Mouse (Mus musculus) liver, embryonic 15.5 days (tissue): ENCODE measurements around the gene Josd1. TPM values are rescaled to one million over a fixed set of nuclear protein-coding genes. Genes with fewer than 3 reads are reported as not detected.

ENCODE experiments used
- ATAC-seq: fragments of 200-750 bp; cut with Nextera tagmentation; 2 replicates; pipeline ENCODE4 v1.8.0; 2017; ENCODE audit warnings: moderate number of reproducible peaks, mild to moderate bottlenecking, moderate library complexity; ENCODE audit not compliant: insufficient read depth
- H3K27ac ChIP-seq: fragments of 300-500 bp; sonication (generic); replicated peaks from 2 replicates; pipeline ENCODE4 v1.5.1; 2015; ENCODE audit warnings: mild to moderate bottlenecking, inconsistent platforms
- H3K27me3 ChIP-seq: fragments of 300-500 bp; sonication (generic); 2 replicates; pipeline ENCODE4 v1.6.1; 2015; ENCODE audit warnings: mild to moderate bottlenecking, inconsistent platforms
- H3K36me3 ChIP-seq: fragments of 300-500 bp; sonication (generic); replicated peaks from 2 replicates; pipeline ENCODE4 v1.6.1; 2015; ENCODE audit warnings: moderate library complexity, mild to moderate bottlenecking, inconsistent platforms
- H3K4me1 ChIP-seq: fragments of 300-500 bp; sonication (generic); replicated peaks from 2 replicates; pipeline ENCODE4 v1.6.1; 2015; ENCODE audit warnings: inconsistent platforms
- H3K4me2 ChIP-seq: fragments of 300-500 bp; sonication (generic); 2 replicates; pipeline ENCODE4 v1.6.1; 2015; ENCODE audit warnings: moderate library complexity, mild to moderate bottlenecking, inconsistent platforms
- H3K4me3 ChIP-seq: fragments of 300-500 bp; sonication (generic); replicated peaks from 2 replicates; pipeline ENCODE4 v1.5.1; 2015; ENCODE audit warnings: mild to moderate bottlenecking, inconsistent platforms
- H3K9ac ChIP-seq: fragments of 300-500 bp; sonication (generic); 2 replicates; pipeline ENCODE4 v1.6.1; 2015; ENCODE audit warnings: moderate library complexity, mild to moderate bottlenecking, inconsistent platforms
- H3K9me3 ChIP-seq: fragments of 300-500 bp; sonication (generic); replicated peaks from 2 replicates; pipeline ENCODE4 v1.6.1; 2016; ENCODE audit warnings: inconsistent platforms
- WGBS: fragments of 180-500 bp; shearing (Covaris S2); methylation state at CpG from one replicate; pipeline ENCODE4 v1.1.7; 2015; ENCODE audit warnings: mixed read lengths; ENCODE audit not compliant: insufficient replicate concordance; 5-methylcytosine and 5-hydroxymethylcytosine counted together
- polyA plus RNA-seq: library from polyadenylated mRNA; unstranded; fragments of >200 nt; fragmentation: Nextera tagmentation; extraction: Ambion mirVana; gene quantifications from 2 replicates; pipeline ENCODE4 v1.2.1, GENCODE M21; 2015

Gene Josd1
- polyA plus RNA-seq, 1 experiment from 2014 or later = 20.1 TPM

DNA sequence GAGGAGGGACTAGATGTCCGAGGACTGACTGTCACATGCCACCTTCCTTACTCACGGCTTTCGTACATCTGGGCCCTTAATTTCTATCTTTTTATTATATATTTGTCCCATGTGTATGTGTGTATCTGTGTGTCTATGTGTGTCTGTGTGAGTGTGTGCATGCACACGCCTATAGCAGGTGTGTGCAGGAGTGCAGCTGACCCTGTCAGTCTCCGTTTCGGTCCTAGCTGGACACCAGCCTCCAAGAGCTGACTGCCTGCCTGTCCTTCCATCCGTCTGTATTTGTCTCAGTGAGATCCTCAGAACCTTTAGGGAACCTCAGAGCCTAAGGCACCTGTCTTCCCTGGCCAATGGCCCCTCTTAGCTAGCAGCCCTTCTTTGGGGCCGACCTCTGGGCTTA lies 32.5 kb upstream of the Josd1 start:
- Histone ChIP-seq H3K4me2 (no peak overlapping the region), H3K9me3 (no peaks in the 10 kb centered on the region), H3K9ac (no peak overlapping the region), H3K27ac (no peak overlapping the region), H3K36me3 (peaks cover 86% of the 10 kb centered on the region), H3K4me3 (no peak overlapping the region), H3K4me1 (no peaks in the 10 kb centered on the region), H3K27me3 (no peaks in the 10 kb centered on the region)
- WGBS = 87% methylated on average over 8 of the region's 8 CpGs
- no peak for ATAC-seq

DNA sequence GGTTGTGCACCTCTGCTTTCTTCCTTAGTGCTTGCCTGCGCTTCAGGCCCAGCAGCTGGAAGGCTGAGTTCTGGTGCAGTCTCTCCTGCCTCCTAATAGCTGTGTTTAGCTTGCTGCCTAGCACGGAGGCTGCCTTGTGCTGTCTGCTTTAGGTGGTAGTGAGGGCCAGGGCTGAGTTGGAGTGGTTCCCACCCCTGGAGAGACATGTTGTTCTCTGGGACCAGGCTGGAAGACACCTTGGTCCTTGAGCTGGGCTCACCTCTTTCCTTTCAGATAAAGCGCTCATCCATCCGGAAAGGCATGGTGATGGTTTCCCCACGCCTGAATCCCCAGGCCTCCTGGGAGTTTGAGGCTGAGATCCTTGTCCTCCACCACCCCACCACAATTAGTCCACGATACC lies 29.0 kb upstream of the Josd1 start:
- peaks cover 98% of the 10 kb centered on the region for H3K36me3 ChIP-seq
- WGBS = 88% methylated on average over 6 of the region's 6 CpGs

DNA sequence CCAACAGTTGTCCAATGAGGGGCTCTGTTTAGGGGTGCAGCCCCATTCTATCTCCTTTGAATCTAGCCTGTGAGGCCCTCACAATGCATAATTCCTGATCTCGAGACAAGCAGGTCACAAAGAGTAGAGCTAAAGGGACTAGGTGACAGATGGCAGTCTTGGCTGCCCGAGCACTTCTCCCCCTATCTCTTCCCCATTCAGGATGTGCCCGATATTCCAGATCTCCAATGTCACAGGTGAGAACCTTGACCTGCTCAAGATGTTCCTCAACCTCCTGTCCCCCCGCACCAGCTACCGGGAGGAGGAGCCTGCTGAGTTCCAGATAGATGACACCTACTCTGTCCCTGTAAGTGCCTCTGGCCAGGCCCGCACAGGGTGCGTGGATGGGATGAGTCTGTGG lies 27.9 kb upstream of the Josd1 start:
- Histone ChIP-seq H3K27me3 (no peaks in the 10 kb centered on the region), H3K9ac (no peak overlapping the region), H3K4me2 (no peak overlapping the region), H3K4me1 (0 out of 2 replicates have a peak, but pooled peaks cover 9% of the 10 kb centered on the region), H3K4me3 (no peak overlapping the region), H3K36me3 (peaks cover 100% of the 10 kb centered on the region), H3K27ac (no peak overlapping the region), H3K9me3 (no peaks in the 10 kb centered on the region)
- ATAC-seq = no peak
- WGBS = 80% methylated on average over 7 of the region's 7 CpGs

More for the DNA sequence above, 29.0 kb upstream of the Josd1 start:
- Histone ChIP-seq H3K9ac (no peak overlapping the region), H3K27me3 (no peaks in the 10 kb centered on the region), H3K4me1 (0 out of 2 replicates have a peak, but pooled peaks cover 9% of the 10 kb centered on the region), H3K4me3 (no peak overlapping the region), H3K27ac (no peak overlapping the region), H3K4me2 (no peak overlapping the region), H3K9me3 (no peaks in the 10 kb centered on the region)
- no peak for ATAC-seq

DNA sequence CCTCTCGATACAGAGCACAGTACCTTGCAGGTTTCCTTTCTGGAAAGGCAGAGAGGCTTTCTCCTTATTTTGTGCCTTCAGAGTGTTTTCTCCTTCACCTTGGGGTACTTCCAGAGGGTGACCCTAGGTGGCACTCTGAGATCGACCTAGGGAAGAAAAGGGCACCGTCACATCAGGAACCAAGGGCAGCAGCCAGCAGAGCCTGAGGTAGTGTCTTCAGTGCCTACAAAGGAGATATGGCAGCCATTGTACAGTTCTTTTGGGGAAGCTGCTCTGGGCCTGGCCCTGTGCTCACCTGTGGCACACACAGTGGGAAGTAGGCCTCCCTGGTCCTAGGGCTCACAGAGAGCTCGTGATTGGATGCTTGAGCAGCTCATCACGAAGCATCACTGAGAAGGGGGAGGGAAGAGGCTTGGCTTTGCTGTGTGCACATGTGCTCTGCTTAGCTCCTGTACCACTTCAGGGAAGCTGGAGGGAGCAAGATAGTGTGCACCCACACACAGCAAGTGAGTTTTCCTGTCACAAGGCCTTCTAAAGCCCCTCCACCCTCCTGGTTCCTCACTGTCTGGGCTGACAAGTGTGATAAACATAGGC lies 20.6 kb upstream of the Josd1 start:
- H3K27me3 ChIP-seq = no peaks in the 10 kb centered on the region
- H3K4me2 ChIP-seq = no peak overlapping the region
- ATAC-seq = no peak
- no peak overlapping the region for H3K9ac ChIP-seq
- no peak overlapping the region for H3K4me3 ChIP-seq
- 0 out of 2 replicates have a peak, but pooled peaks cover 2% of the 10 kb centered on the region for H3K4me1 ChIP-seq
- 79% methylated on average over 5 of the region's 5 CpGs for WGBS
- peaks cover 75% of the 10 kb centered on the region for H3K36me3 ChIP-seq
- no peak overlapping the region for H3K27ac ChIP-seq
- H3K9me3 ChIP-seq = no peaks in the 10 kb centered on the region

DNA sequence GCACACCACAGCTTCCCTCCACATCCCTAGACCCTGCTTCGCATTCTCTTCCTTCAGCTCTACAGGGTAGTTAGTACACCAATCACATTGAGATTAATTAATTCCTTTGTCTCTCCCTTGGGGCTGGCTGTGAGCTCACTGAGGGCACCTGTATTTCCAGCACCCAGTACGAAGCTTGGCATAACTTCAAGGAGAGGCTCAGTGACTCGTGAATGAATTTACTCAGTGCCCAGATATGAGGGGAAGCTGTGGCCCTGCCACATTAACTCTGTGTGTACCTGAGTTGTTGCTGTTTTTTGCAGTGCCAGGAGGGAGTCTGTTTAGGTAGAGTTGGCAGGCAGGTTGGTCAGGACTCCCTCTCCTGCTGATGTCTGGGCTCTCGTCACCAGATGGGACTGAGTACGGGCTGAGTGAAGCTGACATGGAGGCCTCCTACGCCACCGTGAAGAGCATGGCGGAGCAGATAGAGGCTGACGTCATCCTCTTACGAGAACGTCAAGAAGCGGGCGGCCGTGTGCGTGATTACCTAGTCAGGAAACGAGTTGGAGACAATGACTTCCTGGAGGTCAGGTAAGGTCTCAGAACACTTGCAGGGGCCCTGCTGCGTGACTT lies 19.0 kb upstream of the Josd1 start:
- Histone ChIP-seq H3K4me1 (no peaks in the 10 kb centered on the region), H3K9ac (no peak overlapping the region), H3K27ac (no peak overlapping the region), H3K27me3 (no peaks in the 10 kb centered on the region), H3K4me2 (no peak overlapping the region), H3K36me3 (peaks cover 59% of the 10 kb centered on the region), H3K9me3 (no peaks in the 10 kb centered on the region), H3K4me3 (no peak overlapping the region)
- WGBS = 78% methylated on average over 17 of the region's 17 CpGs
- no peak for ATAC-seq

DNA sequence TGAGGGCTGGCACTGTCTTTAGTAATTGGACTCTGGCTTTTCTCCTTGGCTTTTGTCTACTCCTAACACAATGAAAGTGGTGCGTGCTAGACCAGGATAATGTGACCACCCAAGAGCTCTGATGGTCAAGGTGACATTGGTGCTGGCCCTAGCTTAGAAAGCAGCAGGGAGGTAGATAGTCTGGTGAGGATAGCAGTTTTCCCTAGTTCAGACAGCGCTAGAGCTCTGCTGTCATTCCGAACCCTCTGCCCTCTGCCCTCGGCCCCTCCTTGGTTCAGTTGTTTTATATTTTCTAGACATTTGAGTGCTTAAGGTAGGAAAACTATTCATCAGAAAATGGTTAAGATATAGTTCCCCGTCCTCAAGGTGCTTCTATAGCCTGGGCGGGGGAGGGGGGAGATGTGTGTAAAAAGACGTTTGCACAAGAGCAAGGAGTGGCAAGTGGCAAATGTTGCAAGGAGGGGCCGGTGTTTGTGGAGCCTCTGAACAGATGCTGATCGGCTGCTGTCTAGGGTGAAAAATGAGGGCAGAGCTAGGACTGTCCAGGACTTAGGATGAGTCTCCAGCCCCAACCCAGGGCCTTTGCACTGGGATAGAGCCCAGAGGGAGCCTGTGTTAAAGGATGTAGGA lies 10.0 kb upstream of the Josd1 start:
- Histone ChIP-seq H3K9ac (no peak overlapping the region), H3K4me3 (no peak overlapping the region), H3K27me3 (no peaks in the 10 kb centered on the region), H3K36me3 (peaks cover 37% of the 10 kb centered on the region), H3K4me2 (0 out of 2 replicates have a peak overlapping the region, but pooled peaks have one; percentile 92), H3K9me3 (no peaks in the 10 kb centered on the region), H3K27ac (peak overlapping the region; percentile 95; the same call in 1 of the 2 replicates), H3K4me1 (peaks cover 54% of the 10 kb centered on the region)
- ATAC-seq = no peak
- WGBS = 66% methylated on average over 9 of the region's 9 CpGs

DNA sequence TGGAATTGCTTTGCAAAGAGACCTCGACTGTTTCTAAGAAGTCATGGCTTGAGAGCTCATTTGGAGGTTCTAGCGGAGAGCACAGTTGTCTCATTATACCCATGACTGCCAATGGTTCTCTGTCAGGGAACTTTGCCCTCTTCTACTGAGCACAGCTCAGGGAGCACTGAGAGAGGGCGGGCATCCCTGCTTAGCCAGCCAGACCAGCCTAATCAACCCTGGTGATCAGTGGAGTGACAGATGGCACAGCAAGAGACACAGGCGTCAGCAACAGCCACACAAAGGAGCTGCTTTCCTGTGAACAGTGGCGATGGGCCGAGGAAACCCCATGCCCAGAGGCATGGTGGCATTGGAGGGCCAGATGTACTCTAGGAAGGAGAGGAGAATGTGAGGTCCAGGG lies 9.3 kb upstream of the Josd1 start:
- whole genome bisulfite sequencing = 55% methylated on average over 6 of the region's 6 CpGs
- no peak overlapping the region for H3K4me3 ChIP-seq

DNA sequence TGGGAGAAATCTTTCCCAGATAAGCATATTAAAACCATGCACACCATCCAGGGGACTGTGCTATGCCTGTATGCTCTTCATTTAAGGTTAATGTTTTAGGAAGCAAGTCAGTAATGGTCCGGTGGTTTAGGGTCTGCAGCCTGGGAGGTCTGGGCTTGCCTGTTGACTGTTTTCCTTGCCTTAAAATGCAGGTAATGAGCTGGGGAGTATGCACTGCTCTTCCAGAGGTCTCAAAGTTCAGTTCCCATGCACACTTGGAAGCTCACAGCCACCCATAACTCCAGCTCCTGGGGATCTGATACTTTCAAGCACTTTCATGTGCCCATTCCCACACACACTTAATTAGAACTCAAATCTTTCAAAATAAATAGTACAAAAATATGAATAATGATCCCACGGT lies 8.8 kb upstream of the Josd1 start:
- 84% methylated on average over 2 of the region's 2 CpGs for WGBS
- Histone ChIP-seq H3K4me3 (no peak overlapping the region), H3K27ac (peak overlapping the region; percentile 95), H3K4me1 (peaks cover 66% of the 10 kb centered on the region), H3K9ac (peak overlapping the region; percentile 3; the same call in 1 of the 2 replicates), H3K27me3 (no peaks in the 10 kb centered on the region), H3K36me3 (peaks cover 37% of the 10 kb centered on the region), H3K4me2 (peak overlapping the region; percentile 92; the same call in 1 of the 2 replicates), H3K9me3 (no peaks in the 10 kb centered on the region)
- ATAC-seq = no peak

More for the DNA sequence above, 9.3 kb upstream of the Josd1 start:
- H3K4me1 ChIP-seq = peaks cover 61% of the 10 kb centered on the region
- H3K36me3 ChIP-seq = peaks cover 37% of the 10 kb centered on the region
- H3K9me3 ChIP-seq = no peaks in the 10 kb centered on the region
- H3K4me2 ChIP-seq = peak overlapping the region; percentile 92
- no peaks in the 10 kb centered on the region for H3K27me3 ChIP-seq
- H3K27ac ChIP-seq = peak overlapping the region; percentile 95
- ATAC-seq = no peak
- no peak overlapping the region for H3K9ac ChIP-seq

DNA sequence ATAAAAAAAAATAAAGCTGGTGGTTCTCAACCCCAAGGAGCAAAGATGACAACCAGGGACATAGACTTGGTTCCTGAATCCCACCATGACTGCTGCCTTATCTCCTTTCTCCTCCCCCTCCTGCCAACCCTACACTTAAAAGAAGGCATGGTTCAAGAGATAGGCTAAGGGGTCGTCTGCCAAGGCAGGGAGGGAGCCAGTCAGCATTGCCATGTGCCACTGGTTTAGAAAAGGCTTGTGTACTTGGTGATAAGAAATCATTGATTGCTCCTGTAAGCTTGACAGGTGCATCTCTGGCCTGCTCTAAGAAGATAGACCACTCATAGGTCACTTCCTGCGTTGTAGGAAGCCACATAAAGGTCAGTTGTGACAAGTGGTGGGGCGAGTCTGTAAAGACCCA lies 7.8 kb upstream of the Josd1 start:
- ATAC-seq = peak; percentile 21
- H3K4me2 ChIP-seq = peak overlapping the region; percentile 92
- peaks cover 69% of the 10 kb centered on the region for H3K4me1 ChIP-seq
- no peaks in the 10 kb centered on the region for H3K27me3 ChIP-seq
- peak overlapping the region; percentile 95 for H3K27ac ChIP-seq
- no peaks in the 10 kb centered on the region for H3K9me3 ChIP-seq
- peak overlapping the region; percentile 96 for H3K4me3 ChIP-seq
- WGBS = 6% methylated on average over 3 of the region's 3 CpGs
- peak overlapping the region; percentile 61; the same call in 1 of the 2 replicates for H3K9ac ChIP-seq
- H3K36me3 ChIP-seq = peaks cover 37% of the 10 kb centered on the region

DNA sequence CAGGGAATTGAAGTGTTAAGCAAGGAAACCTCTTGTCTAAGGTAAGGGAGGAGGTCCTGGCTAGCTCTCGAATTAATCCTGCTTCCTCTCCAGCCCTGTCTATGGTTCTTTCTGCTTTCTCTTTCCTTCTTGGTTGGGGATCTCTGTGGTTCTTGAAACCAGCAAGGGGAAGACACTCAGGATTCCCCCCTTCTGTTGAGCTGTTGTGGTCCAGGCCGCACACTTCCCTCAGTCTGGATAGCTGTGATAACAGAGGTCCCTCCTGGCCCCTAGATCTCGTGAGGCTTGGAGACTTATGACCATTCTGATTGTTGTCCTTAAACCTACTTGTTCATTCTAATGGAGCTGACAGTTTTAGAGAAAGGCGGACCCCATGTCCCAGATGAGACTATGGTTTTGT lies 6.8 kb upstream of the Josd1 start:
- Histone ChIP-seq H3K27me3 (no peaks in the 10 kb centered on the region), H3K27ac (peak overlapping the region; percentile 95), H3K36me3 (peaks cover 35% of the 10 kb centered on the region), H3K9ac (peak overlapping the region; percentile 61), H3K4me2 (peak overlapping the region; percentile 92), H3K4me1 (peaks cover 76% of the 10 kb centered on the region), H3K9me3 (no peaks in the 10 kb centered on the region), H3K4me3 (peak overlapping the region; percentile 96)
- 10% methylated on average over 4 of the region's 4 CpGs for WGBS
- 0 out of 2 replicates have a peak, but pooled peaks have one; percentile 8 for ATAC-seq

DNA sequence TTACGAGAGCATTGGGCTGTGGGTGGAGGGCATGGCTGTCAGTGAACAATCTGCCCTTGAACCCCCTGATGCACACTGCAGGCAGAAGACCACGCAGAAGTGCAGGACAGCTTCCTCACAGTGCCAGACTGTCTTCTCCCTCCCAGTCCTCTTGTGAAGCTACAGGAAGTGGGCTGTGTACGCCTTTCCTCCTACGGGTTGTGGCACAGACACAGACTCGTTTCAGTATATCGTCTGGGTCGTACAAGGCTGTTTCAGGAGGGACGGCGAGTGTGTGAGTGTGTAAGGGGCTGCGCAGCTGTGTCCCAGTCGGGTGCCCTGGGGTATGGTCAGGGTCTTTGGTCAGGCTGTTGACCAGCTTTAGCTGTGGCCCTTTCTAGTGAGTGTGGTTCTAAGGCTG lies 6.0 kb upstream of the Josd1 start:
- peak overlapping the region; percentile 95 for H3K27ac ChIP-seq
- H3K9me3 ChIP-seq = no peaks in the 10 kb centered on the region
- H3K4me3 ChIP-seq = peak overlapping the region; percentile 96
- H3K4me1 ChIP-seq = peaks cover 81% of the 10 kb centered on the region
- WGBS = 13% methylated on average over 11 of the region's 11 CpGs
- peaks cover 29% of the 10 kb centered on the region for H3K36me3 ChIP-seq
- H3K27me3 ChIP-seq = no peaks in the 10 kb centered on the region
- H3K9ac ChIP-seq = peak overlapping the region; percentile 61
- ATAC-seq = no peak
- H3K4me2 ChIP-seq = peak overlapping the region; percentile 92
